Mouse (Mus musculus): ENCODE results near the gene Selenow.

Selenow gene

DNA sequence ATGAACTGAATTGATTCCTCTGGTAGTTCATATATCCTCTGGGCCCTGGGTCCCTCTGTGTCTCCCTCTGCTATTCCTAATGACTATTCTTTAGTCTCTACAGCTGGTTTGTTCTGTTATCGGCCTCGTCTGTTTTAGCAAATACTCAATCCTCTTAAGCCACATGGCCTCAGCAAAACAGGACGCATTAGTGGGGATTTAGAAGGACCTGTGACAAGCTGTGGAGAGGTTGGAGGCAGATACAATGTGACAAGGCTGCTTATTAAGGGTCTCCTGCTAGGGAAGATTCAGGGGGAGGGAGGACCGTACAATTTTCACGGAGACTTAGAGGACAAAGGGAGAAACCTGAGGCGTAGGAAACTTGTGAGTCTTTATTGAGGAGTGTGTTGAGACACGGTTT, 16.3 kb downstream of the Selenow start:
- DNase-seq (ENCODE audit: low read depth, low spot score), result no peak

- DNase-seq (ENCODE audit: low read depth, low spot score), result no peak
These were observed 20.7 kb downstream of the Selenow start for GRCm38 (mm10) chr7:15901366-15902048.

- DNase-seq (ENCODE audit: low read depth, low spot score), result no peak
These were observed 28.0 kb downstream of the Selenow start for GRCm38 (mm10) chr7:15894251-15894650.

DNA sequence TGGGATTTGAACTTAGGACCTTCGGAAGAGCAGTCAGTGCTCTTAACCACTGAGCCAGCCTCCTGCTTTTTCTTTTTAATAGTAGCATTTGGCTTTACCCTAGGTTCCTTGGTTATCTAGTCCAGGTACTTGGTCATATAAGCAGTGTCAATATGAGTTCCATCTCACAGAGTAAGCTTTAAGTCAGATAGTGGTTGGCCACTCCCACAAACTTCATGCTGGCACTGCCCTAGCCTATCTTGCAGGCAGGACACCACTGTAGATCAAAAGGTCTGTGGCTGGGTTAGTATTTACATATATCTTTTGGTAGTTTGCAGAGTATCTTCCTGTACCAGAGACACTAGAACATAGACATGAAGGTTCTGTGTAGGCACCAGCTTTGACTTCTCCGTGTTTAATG, 38.1 kb downstream of the Selenow start:
- DNase-seq (ENCODE audit: low read depth, low spot score), result no peak

GRCm38 (mm10) chr7:15882317-15882716, 39.9 kb downstream of the Selenow start, which contains the start of gene Crxos:
Crxos (plus strand) TSS chr7:15882617.
- no peak for DNase-seq (ENCODE audit: low read depth, low spot score)

DNA sequence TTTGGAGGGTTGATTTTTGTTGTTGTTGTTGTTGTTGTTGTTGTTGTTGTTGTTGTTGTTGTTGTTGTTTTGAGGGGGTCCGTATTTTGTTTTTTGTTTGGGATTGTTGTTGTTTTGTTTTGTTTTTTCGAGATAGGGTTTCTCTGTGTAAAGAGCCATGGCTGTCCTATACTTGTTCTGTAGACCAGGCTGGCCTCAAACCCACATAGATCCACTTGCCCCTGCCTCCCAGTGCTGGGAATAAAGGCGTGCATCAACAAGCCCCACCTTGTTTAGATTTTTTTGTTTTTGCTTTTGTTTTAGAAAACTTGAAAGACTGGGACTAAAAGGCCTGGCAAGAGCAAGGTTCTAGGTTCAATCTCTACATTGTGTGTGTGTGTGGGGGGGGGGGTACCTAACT, 40.4 kb downstream of the Selenow start:
- DNase-seq (ENCODE audit: low read depth, low spot score), result no peak

GRCm38 (mm10) chr7:15881388-15881787, 40.8 kb downstream of the Selenow start:
- DNase-seq (ENCODE audit: low read depth, low spot score), result no peak

GRCm38 (mm10) chr7:15879756-15880155, 42.4 kb downstream of the Selenow start, which contains the start of gene Crx:
Crx (minus strand) TSS chr7:15879968.
- no peak for DNase-seq (ENCODE audit: low read depth, low spot score)

Data from skeletal muscle tissue, adult 2 months (tissue).